ENCODE assay signal across 8 mouse cellular contexts in genomic region chr8:107030650-107031576, GRCm38 (mm10). TPM values are rescaled to one million over a fixed set of nuclear protein-coding genes. Genes with fewer than 3 reads are reported as not detected.
A peak's percentile ranks its signal among the peaks of the same experiment; 100 is the strongest.
DNase-seq lines count a peak whose midpoint lies in the region; ATAC-seq and TF ChIP-seq lines count a peak whose summit lies in the region.

TSS of gene Vps4a (plus strand) at chr8:107031222.

- peaks cover 0 to 22% of the 10 kb centered on the region in 2 experiments; a peak in 2 of 4 replicates for H3K36me3 ChIP-seq in MEL (ENCODE audit: control insufficient read depth in 1 of 2, insufficient read depth in 2 of 2, low read length in 2 of 2)
- H3K36me3 ChIP-seq in lung, embryonic 16.5 days (ENCODE audit: control insufficient read depth, insufficient read depth, low read length), result no peaks in the 10 kb centered on the region

- peak; percentile 78 to 83 for ATAC-seq in hematopoietic stem cell, adult 5-6 weeks (replicated peaks in 1 of 2; ENCODE audit: insufficient read depth in 1 of 2, low FRiP score in 2 of 2, low TSS enrichment in 1 of 2, low read depth in 1 of 2, poor library complexity in 2 of 2, severe bottlenecking in 2 of 2)
- peak; percentile 97 for ATAC-seq in lung, embryonic 16.5 days (ENCODE audit: low read depth)

- TF ChIP-seq RAD21 in MEL (IDR thresholded peaks at IDR 0.05; ENCODE audit: low read depth, low read length), result peak; percentile 18

- WGBS in cerebellum, adult 2 months, result 4% methylated on average over 66 of the region's 66 CpGs
- WGBS in lung, embryonic 16.5 days, result 4% methylated on average over 66 of the region's 66 CpGs

- peak; percentile 94 for DNase-seq in MEL (ENCODE audit: low read depth, low spot score)
- peak; percentile 94 to 98 for DNase-seq in cerebellum, adult 2 months
- DNase-seq in forelimb bud, embryonic 11.5 days (ENCODE audit: low read depth, low spot score), result peak; percentile 91
- peak; percentile 96 for DNase-seq in layer of hippocampus, adult 9-10 months (ENCODE audit: low spot score)
- peak; percentile 96 for DNase-seq in ovary, postnatal 10 days (ENCODE audit: low spot score)
- peak; percentile 90 to 97 for DNase-seq in thymus, postnatal 10 days (ENCODE audit: low spot score in 2 of 2)

- TF ChIP-seq EP300 in MEL (IDR thresholded peaks at IDR 0.05; ENCODE audit: low read depth in 1 of 2, low read length in 2 of 2), result 0 out of 4 replicates have a peak, but pooled peaks of 1 of the 2 experiments have one; percentile 6

- TF ChIP-seq POLR2A in MEL (IDR thresholded peaks at IDR 0.05; ENCODE audit: control insufficient read depth in 1 of 2, insufficient read depth in 1 of 2, low read depth in 1 of 2, low read length in 2 of 2, poor library complexity in 1 of 2), result peak; percentile 78 to 96; a peak in 3 of 4 replicates
- peak; percentile 71 for TF ChIP-seq POLR2A in cerebellum, adult 2 months (IDR thresholded peaks at IDR 0.05; ENCODE audit: borderline replicate concordance, insufficient read depth, low read length)

- TF ChIP-seq CTCF in MEL (IDR thresholded peaks at IDR 0.05 in 2 of 3, conservative IDR thresholded peaks at IDR 0.05 in 1 of 3; ENCODE audit: control insufficient read depth in 1 of 3, insufficient read depth in 1 of 3, low read depth in 2 of 3, low read length in 3 of 3, poor library complexity in 1 of 3, severe bottlenecking in 1 of 3), result peak in 2 of 3 experiments; percentile 77 to 83; a peak in 5 of 6 replicates
- peak; percentile 70 for TF ChIP-seq CTCF in cerebellum, adult 2 months (IDR thresholded peaks at IDR 0.05; ENCODE audit: borderline replicate concordance, insufficient read depth, low read depth, low read length)

- peak within 1 kb of the TSS; percentile 92 to 99 for H3K4me3 ChIP-seq in MEL (ENCODE audit: control insufficient read depth in 1 of 2, insufficient read depth in 1 of 2, low read depth in 2 of 2, low read length in 2 of 2)
- H3K4me3 ChIP-seq in cerebellum, adult 2 months (replicated peaks; ENCODE audit: insufficient read depth, low read depth, low read length), result peak within 1 kb of the TSS; percentile 98
- peak within 1 kb of the TSS; percentile 95 for H3K4me3 ChIP-seq in lung, embryonic 16.5 days (ENCODE audit: low read length)

- peaks cover 0 to 20% of the 10 kb centered on the region in 2 experiments; a peak in 3 of 4 replicates for H3K4me1 ChIP-seq in MEL (ENCODE audit: control insufficient read depth in 1 of 2, insufficient read depth in 2 of 2, low read length in 2 of 2)
- H3K4me1 ChIP-seq in cerebellum, adult 2 months (ENCODE audit: control insufficient read depth, insufficient read depth, low read length), result peaks cover 9% of the 10 kb centered on the region
- peaks cover 17% of the 10 kb centered on the region for H3K4me1 ChIP-seq in lung, embryonic 16.5 days (replicated peaks; ENCODE audit: control insufficient read depth, insufficient read depth, low read length)

- H3K4me2 ChIP-seq in lung, embryonic 16.5 days (ENCODE audit: low read depth, low read length), result peak within 1 kb of the TSS; percentile 85

- H3K9ac ChIP-seq in MEL (ENCODE audit: control insufficient read depth, low read depth, low read length, poor library complexity, severe bottlenecking), result peak within 1 kb of the TSS; percentile 100
- H3K9ac ChIP-seq in lung, embryonic 16.5 days (ENCODE audit: low read length), result peak within 1 kb of the TSS; percentile 97

- no peaks in the 10 kb centered on the region for H3K27me3 ChIP-seq in MEL (ENCODE audit: control insufficient read depth in 1 of 2, insufficient read depth in 2 of 2, low read length in 2 of 2)
- no peaks in the 10 kb centered on the region for H3K27me3 ChIP-seq in cerebellum, adult 2 months (ENCODE audit: control insufficient read depth, insufficient read depth, low read length)
- H3K27me3 ChIP-seq in lung, embryonic 16.5 days (ENCODE audit: control insufficient read depth, insufficient read depth, low read depth, low read length), result no peaks in the 10 kb centered on the region

- no peaks in the 10 kb centered on the region for H3K9me3 ChIP-seq in MEL (replicated peaks; ENCODE audit: insufficient read depth, low read length)
- H3K9me3 ChIP-seq in lung, embryonic 16.5 days (ENCODE audit: control insufficient read depth, low read length), result no peaks in the 10 kb centered on the region

- peak within 1 kb of the TSS; percentile 85 for H3K27ac ChIP-seq in MEL (ENCODE audit: control insufficient read depth, low read depth, low read length)
- peak within 1 kb of the TSS; percentile 82 for H3K27ac ChIP-seq in cerebellum, adult 2 months (ENCODE audit: insufficient read depth, low read length)
- H3K27ac ChIP-seq in lung, embryonic 16.5 days (ENCODE audit: low read length), result peak within 1 kb of the TSS; percentile 87

- peaks cover 14% of the 10 kb centered on the region for H3K79me2 ChIP-seq in MEL (ENCODE audit: control insufficient read depth, insufficient read depth, low read length, poor library complexity)

TF ChIP-seq in MEL, 35 proteins besides CTCF, POLR2A, EP300 and RAD21:
- TF ChIP-seq GATA1 (IDR thresholded peaks at IDR 0.05; ENCODE audit: low read depth, low read length) (no peak), TAL1 (IDR thresholded peaks at IDR 0.05; ENCODE audit: low read length) (no peak), KAT2A (conservative IDR thresholded peaks at IDR 0.05; ENCODE audit: low read depth, low read length) (no peak; the same call in 1 of the 2 replicates), POLR2AphosphoS2 (IDR thresholded peaks at IDR 0.05; ENCODE audit: low read length) (peak; percentile 81), MYB (IDR thresholded peaks at IDR 0.05; ENCODE audit: low read depth, low read length) (no peak), USF2 (IDR thresholded peaks at IDR 0.05; ENCODE audit: borderline replicate concordance in 1 of 2, insufficient read depth in 1 of 2, low read depth in 1 of 2, low read length in 2 of 2) (no peak), MAZ (IDR thresholded peaks at IDR 0.05; ENCODE audit: low read depth, low read length) (peak; percentile 61; the same call in 1 of the 2 replicates), SIN3A (IDR thresholded peaks at IDR 0.05; ENCODE audit: low read length) (peak; percentile 62), GABPA (IDR thresholded peaks at IDR 0.05; ENCODE audit: low read depth, low read length) (no peak), NELFE (IDR thresholded peaks at IDR 0.05; ENCODE audit: low read depth, low read length) (peak; percentile 74), ZNF384 (IDR thresholded peaks at IDR 0.05; ENCODE audit: low read depth, low read length) (no peak), UBTF (IDR thresholded peaks at IDR 0.05; ENCODE audit: borderline replicate concordance, insufficient read depth, low read depth, low read length) (peak; percentile 87; the same call in 1 of the 2 replicates), E2F4 (IDR thresholded peaks at IDR 0.05; ENCODE audit: borderline replicate concordance, low read depth, low read length) (no peak), NRF1 (IDR thresholded peaks at IDR 0.05; ENCODE audit: insufficient read depth, low read depth, low read length, poor library complexity, severe bottlenecking) (no peak; the same call in 1 of the 2 replicates), BHLHE40 (IDR thresholded peaks at IDR 0.05; ENCODE audit: borderline replicate concordance, low read depth, low read length) (no peak), ELF1 (IDR thresholded peaks at IDR 0.05; ENCODE audit: low read depth, low read length) (0 out of 2 replicates have a peak, but pooled peaks have one; percentile 28), ZC3H11A (IDR thresholded peaks at IDR 0.05; ENCODE audit: low read depth, low read length) (peak; percentile 7; the same call in 1 of the 2 replicates), MEF2A (IDR thresholded peaks at IDR 0.05; ENCODE audit: extremely low read depth, insufficient replicate concordance, low read depth, low read length, poor library complexity, severe bottlenecking) (no peak), ETS1 (IDR thresholded peaks at IDR 0.05; ENCODE audit: low read depth, low read length) (0 out of 2 replicates have a peak, but pooled peaks have one; percentile 10), TBP (IDR thresholded peaks at IDR 0.05; ENCODE audit: low read depth, low read length) (peak; percentile 53; the same call in 1 of the 2 replicates), MXI1 (IDR thresholded peaks at IDR 0.05; ENCODE audit: low read depth, low read length) (peak; percentile 34), POLR2AphosphoS5 (IDR thresholded peaks at IDR 0.05; ENCODE audit: borderline replicate concordance, low read depth, low read length) (no peak), MAFK (IDR thresholded peaks at IDR 0.05; ENCODE audit: borderline replicate concordance, low read depth, low read length) (no peak), CHD2 (IDR thresholded peaks at IDR 0.05; ENCODE audit: low read length) (no peak), HCFC1 (IDR thresholded peaks at IDR 0.05; ENCODE audit: low read depth, low read length) (peak; percentile 85), TCF12 (IDR thresholded peaks at IDR 0.05; ENCODE audit: low read depth, low read length) (peak; percentile 74), RCOR1 (IDR thresholded peaks at IDR 0.05; ENCODE audit: low read depth, low read length) (no peak), SMC3 (IDR thresholded peaks at IDR 0.05; ENCODE audit: low read depth, low read length) (peak; percentile 59), MAX (IDR thresholded peaks at IDR 0.05; ENCODE audit: low read length) (0 out of 2 replicates have a peak, but pooled peaks have one; percentile 12), ZMIZ1 (IDR thresholded peaks at IDR 0.05; ENCODE audit: low read depth, low read length) (peak; percentile 68; the same call in 1 of the 2 replicates), MYC (IDR thresholded peaks at IDR 0.05; ENCODE audit: low read depth, low read length) (no peak), ZKSCAN1 (IDR thresholded peaks at IDR 0.05; ENCODE audit: low read depth, low read length) (no peak), CHD1 (IDR thresholded peaks at IDR 0.05; ENCODE audit: low read depth, low read length) (no peak), USF1 (IDR thresholded peaks at IDR 0.05; ENCODE audit: low read depth, low read length) (peak; percentile 44), JUND (IDR thresholded peaks at IDR 0.05; ENCODE audit: low read depth, low read length) (no peak)

RNA-seq across cellular contexts. Expression of gene Vps4a, which starts in this region (rescaled TPM):
- 32.3 and 38.1 TPM in 2 replicates for total RNA-seq in MEL (2012; rRNA removed)
- polyA plus RNA-seq in MEL (2012; ENCODE audit: insufficient read depth in 1 of 2, insufficient read length in 2 of 2, low read depth in 1 of 2, low replicate concordance in 2 of 2, missing spikeins in 1 of 2), result 10 to 100 TPM in 1 of 2 experiments, not detected in 1; 43.2 TPM
- polyA plus RNA-seq in cerebellum, adult 2 months (2012; rRNA removed), result 111 TPM in 2 replicates
- total RNA-seq in hematopoietic stem cell, adult 5-6 weeks (2017), result 40.3 and 47.9 TPM in 2 replicates
- polyA plus RNA-seq in lung, embryonic 16.5 days (2015; fragmentation: Nextera tagmentation; extraction: Ambion mirVana), result 65.3 and 68.9 TPM in 2 replicates

Comparison
In these comparisons a context has a peak if more than half of its experiments do, and no peak if none do; other contexts are left out.
1. Peak in every context shown above with its lines: DNase-seq, ATAC-seq, H3K4me3 ChIP-seq and H3K27ac ChIP-seq.